Mouse (Mus musculus): ENCODE results near the gene Cyp2d26. TPM values are rescaled to one million over a fixed set of nuclear protein-coding genes. Genes with fewer than 3 reads are reported as not detected.
"Not testable (repeated sequence)": the region's sequence is repeated elsewhere in the genome, so short reads cannot be mapped to it uniquely, and the experiment has no call there.

The Cyp2d26 gene
- polyA plus RNA-seq, 1 experiment from 2014 or later = 18.4 TPM

DNA sequence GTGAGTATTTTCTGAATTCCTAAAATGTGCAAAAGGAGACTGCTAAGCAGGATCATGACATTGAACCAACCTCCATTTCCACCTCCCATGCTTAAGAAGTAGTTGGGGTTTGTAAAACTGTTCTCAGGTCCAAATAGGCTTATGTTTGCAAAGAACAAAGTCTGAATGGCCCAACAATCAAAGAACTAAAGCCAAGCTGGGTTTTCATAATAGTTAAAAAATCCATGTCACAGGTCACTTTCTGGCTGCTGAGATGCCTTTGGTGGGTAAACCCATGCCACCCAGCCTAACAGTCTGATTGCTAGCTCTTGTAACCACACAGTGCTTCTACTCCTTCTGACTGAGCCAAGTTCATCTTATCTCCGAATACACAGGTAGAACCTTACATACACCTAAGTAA lies 9.5 kb downstream of the Cyp2d26 start:
- H3K4me1 ChIP-seq (replicated peaks; ENCODE audit: control insufficient read depth, insufficient read depth) = no peaks in the 10 kb centered on the region
- H3K27ac ChIP-seq (replicated peaks) = no peak overlapping the region
- no peak for DNase-seq (ENCODE audit: low spot score)

DNA sequence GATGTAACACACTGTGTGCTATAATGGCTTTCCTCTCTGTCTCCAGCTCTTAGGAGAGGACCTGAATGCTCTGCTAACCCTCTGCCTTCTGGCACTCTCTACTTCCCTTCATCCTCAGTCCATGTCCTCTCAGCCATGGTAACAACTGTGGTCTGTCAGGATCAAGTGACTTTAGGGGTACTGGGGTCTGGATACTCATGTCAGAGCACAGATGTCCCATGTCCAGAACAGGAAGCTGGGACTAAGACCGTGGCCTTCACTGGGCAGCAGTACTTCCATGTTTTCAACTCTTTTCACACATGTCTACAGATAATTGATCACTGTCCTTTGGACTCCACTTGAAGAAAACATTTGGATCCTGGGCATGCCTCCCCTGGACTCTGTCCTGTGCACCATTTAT lies 10.3 kb downstream of the Cyp2d26 start:
- Histone ChIP-seq H3K9me3 (ENCODE audit: control insufficient read depth, low read length) (no peaks in the 10 kb centered on the region), H3K9ac (ENCODE audit: low read length) (no peak overlapping the region), H3K36me3 (ENCODE audit: control insufficient read depth, insufficient read depth, low read length) (no peaks in the 10 kb centered on the region), H3K4me2 (replicated peaks; ENCODE audit: low read depth) (no peak overlapping the region), H3K27me3 (ENCODE audit: control insufficient read depth, insufficient read depth, low read length) (no peaks in the 10 kb centered on the region), H3K27ac (replicated peaks) (no peak overlapping the region), H3K4me1 (replicated peaks; ENCODE audit: control insufficient read depth, insufficient read depth) (no peaks in the 10 kb centered on the region), H3K4me3 (ENCODE audit: low read depth, low read length) (no peak overlapping the region)
- 61% methylated on average over 1 of the region's 1 CpGs for WGBS
- TF ChIP-seq CTCF (IDR thresholded peaks at IDR 0.05; ENCODE audit: low read depth) = no peak
- no peak for TF ChIP-seq EP300 (optimal IDR thresholded peaks at IDR 0.05)
- DNase-seq (ENCODE audit: low spot score) = no peak
- no peak for ATAC-seq (ENCODE audit: low FRiP score, low TSS enrichment)

More for the DNA sequence above, 9.5 kb downstream of the Cyp2d26 start:
- WGBS = 65% methylated on average over 1 of the region's 1 CpGs
- TF ChIP-seq EP300 (optimal IDR thresholded peaks at IDR 0.05) (no peak), CTCF (IDR thresholded peaks at IDR 0.05; ENCODE audit: low read depth) (no peak)
- H3K4me3 ChIP-seq (ENCODE audit: low read depth, low read length) = no peak overlapping the region
- H3K4me2 ChIP-seq (replicated peaks; ENCODE audit: low read depth) = no peak overlapping the region
- H3K9ac ChIP-seq (ENCODE audit: low read length) = no peak overlapping the region
- H3K27me3 ChIP-seq (ENCODE audit: control insufficient read depth, insufficient read depth, low read length) = no peaks in the 10 kb centered on the region
- no peaks in the 10 kb centered on the region for H3K9me3 ChIP-seq (ENCODE audit: control insufficient read depth, low read length)
- H3K36me3 ChIP-seq (ENCODE audit: control insufficient read depth, insufficient read depth, low read length) = no peaks in the 10 kb centered on the region
- no peak for ATAC-seq (ENCODE audit: low FRiP score, low TSS enrichment)

DNA sequence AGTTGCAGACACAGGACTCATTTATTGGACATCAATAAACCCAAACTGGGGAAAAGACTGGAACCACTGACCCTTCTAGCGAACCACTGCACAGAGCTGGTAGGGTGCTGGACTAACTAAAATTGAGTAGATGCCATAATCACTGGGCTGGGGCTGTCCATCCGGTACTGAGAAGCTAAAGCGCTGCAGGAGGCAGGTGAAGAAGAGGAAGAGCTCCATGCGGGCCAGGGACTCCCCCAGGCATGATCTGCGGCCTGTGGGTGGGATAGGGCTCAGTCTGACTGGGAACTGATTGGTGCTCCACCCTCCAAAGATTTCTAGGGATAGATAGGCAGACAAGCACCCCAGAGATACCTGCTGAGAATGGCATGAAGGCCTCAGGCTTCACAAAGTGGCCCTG lies 16.2 kb downstream of the Cyp2d26 start:
- H3K36me3 ChIP-seq (ENCODE audit: control insufficient read depth, insufficient read depth, low read length); DNase-seq (ENCODE audit: low spot score); H3K4me1 ChIP-seq (replicated peaks; ENCODE audit: control insufficient read depth, insufficient read depth); H3K4me2 ChIP-seq (replicated peaks; ENCODE audit: low read depth); H3K27ac ChIP-seq (replicated peaks); ATAC-seq (ENCODE audit: low FRiP score, low TSS enrichment); H3K9ac ChIP-seq (ENCODE audit: low read length); H3K27me3 ChIP-seq (ENCODE audit: control insufficient read depth, insufficient read depth, low read length); H3K9me3 ChIP-seq (ENCODE audit: control insufficient read depth, low read length); H3K4me3 ChIP-seq (ENCODE audit: low read depth, low read length): not testable (repeated sequence)
- WGBS = 87% methylated on average over 5 of the region's 5 CpGs

DNA sequence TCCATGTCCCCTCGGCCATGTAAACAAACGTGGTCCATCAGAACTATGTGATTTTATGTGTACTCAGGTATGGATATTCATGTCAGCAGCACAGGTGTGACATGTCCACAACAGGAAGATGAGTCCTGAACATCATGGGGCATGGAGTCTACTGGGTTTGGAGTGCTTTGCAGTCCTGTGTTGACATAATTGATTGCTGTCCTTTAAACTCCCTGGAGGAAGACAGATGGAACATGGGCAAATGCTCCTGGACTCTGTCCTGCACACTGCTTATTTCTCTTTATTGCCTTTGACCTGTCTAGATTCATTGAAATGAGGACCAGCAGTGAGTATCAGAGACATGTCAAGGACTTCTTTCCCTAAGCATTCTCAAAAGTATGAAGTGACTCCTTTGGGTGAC lies 28.2 kb downstream of the Cyp2d26 start:
- TF ChIP-seq CTCF (IDR thresholded peaks at IDR 0.05; ENCODE audit: low read depth) = no peak
- no peak for TF ChIP-seq EP300 (optimal IDR thresholded peaks at IDR 0.05)
- DNase-seq (ENCODE audit: low spot score) (no peak), ATAC-seq (ENCODE audit: low FRiP score, low TSS enrichment) (no peak)
- Histone ChIP-seq H3K9ac (ENCODE audit: low read length) (no peak overlapping the region), H3K4me3 (ENCODE audit: low read depth, low read length) (no peak overlapping the region), H3K9me3 (ENCODE audit: control insufficient read depth, low read length) (no peaks in the 10 kb centered on the region), H3K27me3 (ENCODE audit: control insufficient read depth, insufficient read depth, low read length) (no peaks in the 10 kb centered on the region), H3K4me2 (replicated peaks; ENCODE audit: low read depth) (no peak overlapping the region), H3K27ac (replicated peaks) (no peak overlapping the region), H3K36me3 (ENCODE audit: control insufficient read depth, insufficient read depth, low read length) (no peaks in the 10 kb centered on the region), H3K4me1 (replicated peaks; ENCODE audit: control insufficient read depth, insufficient read depth) (no peaks in the 10 kb centered on the region)
- WGBS = 76% methylated on average over 2 of the region's 2 CpGs

DNA sequence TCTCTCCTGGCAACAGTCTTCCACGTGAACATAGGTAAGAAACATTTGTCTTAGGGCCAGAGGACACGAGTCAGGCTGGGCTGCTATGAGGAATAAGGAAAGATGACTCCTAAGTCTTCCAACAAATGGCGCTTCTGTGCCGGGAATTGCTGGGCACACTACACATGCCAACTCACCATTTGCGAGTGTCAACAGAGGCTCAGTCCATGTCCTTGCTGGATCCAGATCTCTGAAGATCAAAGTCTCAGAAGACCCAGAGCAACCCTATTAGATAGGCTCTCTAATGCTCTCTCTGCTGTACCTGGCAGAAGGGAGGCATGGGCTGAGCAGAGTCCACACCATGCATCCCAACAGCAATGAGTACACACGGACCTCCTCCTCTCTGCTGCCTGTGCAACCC lies 29.2 kb downstream of the Cyp2d26 start:
- no peak for TF ChIP-seq CTCF (IDR thresholded peaks at IDR 0.05; ENCODE audit: low read depth)
- TF ChIP-seq EP300 (optimal IDR thresholded peaks at IDR 0.05) = no peak
- no peaks in the 10 kb centered on the region for H3K4me1 ChIP-seq (replicated peaks; ENCODE audit: control insufficient read depth, insufficient read depth)
- no peaks in the 10 kb centered on the region for H3K27me3 ChIP-seq (ENCODE audit: control insufficient read depth, insufficient read depth, low read length)
- no peaks in the 10 kb centered on the region for H3K36me3 ChIP-seq (ENCODE audit: control insufficient read depth, insufficient read depth, low read length)
- no peak overlapping the region for H3K4me3 ChIP-seq (ENCODE audit: low read depth, low read length)
- ATAC-seq (ENCODE audit: low FRiP score, low TSS enrichment) (no peak), DNase-seq (ENCODE audit: low spot score) (no peak)
- no peak overlapping the region for H3K9ac ChIP-seq (ENCODE audit: low read length)
- 80% methylated on average over 6 of the region's 6 CpGs for WGBS
- no peak overlapping the region for H3K27ac ChIP-seq (replicated peaks)
- H3K9me3 ChIP-seq (ENCODE audit: control insufficient read depth, low read length) = no peaks in the 10 kb centered on the region
- H3K4me2 ChIP-seq (replicated peaks; ENCODE audit: low read depth) = no peak overlapping the region

DNA sequence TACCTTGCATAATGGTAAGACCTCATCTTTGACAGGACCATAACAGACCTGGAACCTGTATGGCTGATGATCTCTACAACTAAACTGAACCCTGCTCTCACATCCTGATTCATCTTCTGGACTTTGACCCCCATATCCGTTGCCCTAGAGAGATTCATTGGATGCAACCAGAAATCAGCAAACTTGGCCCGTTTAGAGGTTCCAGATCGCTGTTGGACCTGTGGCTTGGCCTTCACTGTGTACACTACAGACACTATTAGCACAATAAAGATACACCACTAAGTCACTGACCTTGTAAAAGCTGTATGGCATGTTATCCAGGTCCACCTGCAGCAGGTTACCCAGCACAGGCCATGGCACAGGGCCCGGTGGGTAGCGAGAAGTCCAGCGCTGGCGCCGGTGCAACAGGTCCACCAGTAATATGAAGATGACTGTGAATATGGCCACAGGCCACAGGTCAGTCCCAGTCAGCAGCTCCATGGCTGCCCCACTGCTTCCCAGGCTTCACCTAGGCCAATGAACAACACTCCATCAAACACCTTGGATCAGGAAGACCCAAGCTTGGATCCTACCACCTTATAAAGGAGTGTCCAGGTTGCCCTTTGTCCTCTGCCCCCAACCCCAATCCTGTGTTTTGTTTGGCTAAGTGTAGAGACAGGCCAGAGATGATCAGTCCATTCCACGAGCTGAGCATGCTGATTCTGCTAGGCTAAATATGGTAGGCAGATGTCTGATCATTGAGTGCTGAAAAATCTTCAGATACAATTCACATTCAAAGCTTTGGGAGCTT lies 30.3 kb downstream of the Cyp2d26 start, which contains the start of gene Cyp2d40:
Gene Cyp2d40 (minus strand): TSS at position 553 of the 790 bp plus-strand sequence.
- no peak for ATAC-seq (ENCODE audit: low FRiP score, low TSS enrichment)
- no peak for DNase-seq (ENCODE audit: low spot score)
- H3K4me1 ChIP-seq (replicated peaks; ENCODE audit: control insufficient read depth, insufficient read depth) = no peaks in the 10 kb centered on the region
- no peak for TF ChIP-seq EP300 (optimal IDR thresholded peaks at IDR 0.05)
- TF ChIP-seq CTCF (IDR thresholded peaks at IDR 0.05; ENCODE audit: low read depth) = no peak
- no peaks in the 10 kb centered on the region for H3K27me3 ChIP-seq (ENCODE audit: control insufficient read depth, insufficient read depth, low read length)
- H3K9ac ChIP-seq (ENCODE audit: low read length) = no peak within 1 kb of the TSS
- H3K4me3 ChIP-seq (ENCODE audit: low read depth, low read length) = no peak within 1 kb of the TSS
- H3K9me3 ChIP-seq (ENCODE audit: control insufficient read depth, low read length) = no peaks in the 10 kb centered on the region
- WGBS = 94% methylated on average over 9 of the region's 9 CpGs
- no peak within 1 kb of the TSS for H3K4me2 ChIP-seq (replicated peaks; ENCODE audit: low read depth)
- no peaks in the 10 kb centered on the region for H3K36me3 ChIP-seq (ENCODE audit: control insufficient read depth, insufficient read depth, low read length)
- H3K27ac ChIP-seq (replicated peaks) = no peak within 1 kb of the TSS

Data from stomach, postnatal 0 days (tissue).